Mouse (Mus musculus): ENCODE data around the gene Zfp101. TPM values are rescaled to one million over a fixed set of nuclear protein-coding genes. Genes with fewer than 3 reads are reported as not detected.

The Zfp101 gene
- polyA plus RNA-seq (2012; rRNA removed) = 39.9 and 48.7 TPM in 2 replicates

GRCm38 (mm10) chr17:33394182-33395034 is at the start of gene Zfp101:
Zfp101 (minus strand) TSS chr17:33394641.

DNA sequence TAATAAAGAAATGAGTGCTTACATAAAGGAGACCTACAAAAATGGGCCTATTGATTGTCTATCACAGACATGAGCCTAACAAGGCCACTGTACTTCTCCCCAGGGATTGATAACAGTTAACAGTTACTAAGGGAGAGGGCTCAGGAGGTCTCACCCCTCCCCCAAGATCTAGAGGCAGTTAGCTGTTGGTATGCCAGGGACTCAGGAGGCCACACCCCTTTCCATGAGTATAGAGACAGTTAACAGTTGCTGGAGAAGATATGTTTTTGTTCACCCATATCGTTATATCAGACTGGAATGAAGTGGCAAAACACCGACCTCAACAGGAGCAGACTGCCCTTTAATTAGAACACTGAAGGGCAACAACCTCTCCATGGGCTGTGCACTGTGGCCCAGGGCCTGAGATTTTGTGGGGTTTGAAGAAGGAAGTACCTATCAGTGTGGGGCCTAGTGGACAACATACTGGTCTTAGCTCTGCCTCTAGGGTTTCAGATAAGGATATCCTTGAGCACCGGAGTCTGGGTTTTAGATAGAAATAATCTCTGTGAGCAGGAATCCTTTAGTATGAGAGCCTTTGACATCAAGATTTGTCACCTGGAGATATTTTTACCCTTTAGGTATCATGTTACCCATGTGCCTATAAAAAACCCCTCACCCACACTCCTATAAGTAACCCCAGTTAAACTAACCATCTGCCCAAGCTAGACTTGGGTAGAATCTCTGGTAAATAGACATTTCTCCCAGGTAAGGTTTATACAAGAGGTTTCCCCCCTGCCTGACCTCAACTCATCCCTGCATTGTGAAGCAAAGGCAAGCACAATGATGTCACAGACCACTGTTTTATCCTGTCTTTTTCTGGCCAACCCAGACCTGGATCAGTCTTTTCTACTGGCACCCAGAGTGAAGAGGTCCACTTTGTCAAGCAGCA is 37.8 kb upstream of the Zfp101 start, which contains the start of gene Actl9:
Actl9 (plus strand) TSS at position 878 of the 928 bp plus-strand sequence.

GRCm38 (mm10) chr17:33358411-33359384 is 35.7 kb downstream of the Zfp101 start, which contains the start of gene Zfp81:
Zfp81 (minus strand) TSS chr17:33358878.

Other genes with a start within 250 kb of the Zfp101 start
- not detected in 2 replicates for gene Olfr55, start 226.2 kb downstream of the Zfp101 start, polyA plus RNA-seq (2012; rRNA removed)
- not detected in 2 replicates for gene Olfr239, start 203.3 kb downstream of the Zfp101 start, polyA plus RNA-seq (2012; rRNA removed)
- 0.10 and 0.21 TPM in 2 replicates for gene Olfr1564, start 173.0 kb downstream of the Zfp101 start, polyA plus RNA-seq (2012; rRNA removed)
- 5.9 and 10.5 TPM in 2 replicates for gene Zfp955a, start 139.5 kb downstream of the Zfp101 start, polyA plus RNA-seq (2012; rRNA removed)
- gene Olfr63, start 130.0 kb downstream of the Zfp101 start, polyA plus RNA-seq (2012; rRNA removed) = not detected in 2 replicates
- gene Zfp955b, start 105.1 kb downstream of the Zfp101 start, polyA plus RNA-seq (2012; rRNA removed) = 6.5 and 9.6 TPM in 2 replicates
- 9.0 and 14.6 TPM in 2 replicates for gene Zfp81, start 35.8 kb downstream of the Zfp101 start, polyA plus RNA-seq (2012; rRNA removed)
- 0.05 TPM in 1 of 2 replicates, not detected in the other for gene Actl9, start 38.3 kb upstream of the Zfp101 start, polyA plus RNA-seq (2012; rRNA removed)
- gene Adamts10, start 129.6 kb upstream of the Zfp101 start, polyA plus RNA-seq (2012; rRNA removed) = 78.9 and 124 TPM in 2 replicates
- 1.7 TPM in 2 replicates for gene Myo1f, start 161.1 kb upstream of the Zfp101 start, polyA plus RNA-seq (2012; rRNA removed)
- 46.5 and 72.9 TPM in 2 replicates for gene Zfp414, start 234.4 kb upstream of the Zfp101 start, polyA plus RNA-seq (2012; rRNA removed)
- gene Pram1, start 243.4 kb upstream of the Zfp101 start, polyA plus RNA-seq (2012; rRNA removed) = 0.60 and 0.77 TPM in 2 replicates

Data from central nervous system, embryonic 11.5 days (tissue).